Mouse (Mus musculus): ENCODE measurements around the gene Pds5a. TPM values are rescaled to one million over a fixed set of nuclear protein-coding genes. Genes with fewer than 3 reads are reported as not detected.

Pds5a gene
- polyA plus RNA-seq, 1 experiment from 2014 or later = 20.3 TPM

- ATAC-seq (ENCODE audit: insufficient read depth) = no peak
Measured at GRCm38 (mm10) chr5:65613152-65613924, 84.7 kb downstream of the Pds5a start.

GRCm38 (mm10) chr5:65610541-65610940, 87.5 kb downstream of the Pds5a start:
- no peak overlapping the region for H3K4me2 ChIP-seq
- no peak overlapping the region for H3K27ac ChIP-seq (replicated peaks)
- H3K9ac ChIP-seq = no peak overlapping the region
- 83% methylated on average over 4 of the region's 4 CpGs for WGBS (ENCODE audit: insufficient replicate concordance)
- peaks cover 63% of the 10 kb centered on the region for H3K36me3 ChIP-seq (replicated peaks)
- no peaks in the 10 kb centered on the region for H3K27me3 ChIP-seq
- no peak overlapping the region for H3K4me3 ChIP-seq (replicated peaks)
- no peaks in the 10 kb centered on the region; the same call in 1 of the 2 replicates for H3K4me1 ChIP-seq (replicated peaks)
- ATAC-seq (ENCODE audit: insufficient read depth) = no peak
- no peaks in the 10 kb centered on the region for H3K9me3 ChIP-seq (replicated peaks)

More at GRCm38 (mm10) chr5:65613152-65613924, 84.7 kb downstream of the Pds5a start:
- 54% methylated on average over 9 of the region's 9 CpGs for WGBS (ENCODE audit: insufficient replicate concordance)
- H3K4me2 ChIP-seq = no peak overlapping the region
- no peak overlapping the region for H3K9ac ChIP-seq
- H3K27ac ChIP-seq (replicated peaks) = no peak overlapping the region
- no peak overlapping the region for H3K4me3 ChIP-seq (replicated peaks)
- H3K4me1 ChIP-seq (replicated peaks) = no peaks in the 10 kb centered on the region; the same call in 1 of the 2 replicates
- H3K9me3 ChIP-seq (replicated peaks) = no peaks in the 10 kb centered on the region
- no peaks in the 10 kb centered on the region for H3K27me3 ChIP-seq
- peaks cover 79% of the 10 kb centered on the region for H3K36me3 ChIP-seq (replicated peaks)

GRCm38 (mm10) chr5:65609769-65610168, 88.3 kb downstream of the Pds5a start:
- 70% methylated on average over 5 of the region's 5 CpGs for WGBS (ENCODE audit: insufficient replicate concordance)
- Histone ChIP-seq H3K9me3 (replicated peaks) (no peaks in the 10 kb centered on the region), H3K9ac (no peak overlapping the region), H3K4me2 (no peak overlapping the region), H3K27ac (replicated peaks) (no peak overlapping the region), H3K36me3 (replicated peaks) (peaks cover 56% of the 10 kb centered on the region), H3K4me1 (replicated peaks) (no peaks in the 10 kb centered on the region; the same call in 1 of the 2 replicates), H3K4me3 (replicated peaks) (no peak overlapping the region), H3K27me3 (no peaks in the 10 kb centered on the region)
- ATAC-seq (ENCODE audit: insufficient read depth) = peak; percentile 43; the same call in 1 of the 2 replicates

- Histone ChIP-seq H3K27ac (replicated peaks) (no peak overlapping the region), H3K4me3 (replicated peaks) (no peak overlapping the region), H3K36me3 (replicated peaks) (peaks cover 36% of the 10 kb centered on the region), H3K4me1 (replicated peaks) (no peaks in the 10 kb centered on the region; the same call in 1 of the 2 replicates), H3K27me3 (no peaks in the 10 kb centered on the region), H3K9me3 (replicated peaks) (no peaks in the 10 kb centered on the region), H3K9ac (no peak overlapping the region), H3K4me2 (no peak overlapping the region)
- WGBS (ENCODE audit: insufficient replicate concordance) = 85% methylated on average over 1 of the region's 1 CpGs
- ATAC-seq (ENCODE audit: insufficient read depth) = no peak
Measured at GRCm38 (mm10) chr5:65606820-65607219, 91.3 kb downstream of the Pds5a start.

GRCm38 (mm10) chr5:65599681-65600080, 98.4 kb downstream of the Pds5a start:
- H3K4me3 ChIP-seq (replicated peaks) = no peak overlapping the region
- H3K9ac ChIP-seq = no peak overlapping the region
- no peak overlapping the region for H3K4me2 ChIP-seq
- H3K27me3 ChIP-seq = no peaks in the 10 kb centered on the region
- no peaks in the 10 kb centered on the region for H3K4me1 ChIP-seq (replicated peaks)
- 82% methylated on average over 7 of the region's 7 CpGs for WGBS (ENCODE audit: insufficient replicate concordance)
- no peak for ATAC-seq (ENCODE audit: insufficient read depth)
- peaks cover 43% of the 10 kb centered on the region for H3K36me3 ChIP-seq (replicated peaks)
- H3K9me3 ChIP-seq (replicated peaks) = no peaks in the 10 kb centered on the region
- H3K27ac ChIP-seq (replicated peaks) = no peak overlapping the region

- Histone ChIP-seq H3K27ac (replicated peaks) (no peak overlapping the region), H3K4me3 (replicated peaks) (no peak overlapping the region), H3K9me3 (replicated peaks) (no peaks in the 10 kb centered on the region), H3K27me3 (no peaks in the 10 kb centered on the region), H3K36me3 (replicated peaks) (peaks cover 39% of the 10 kb centered on the region), H3K9ac (no peak overlapping the region), H3K4me2 (no peak overlapping the region), H3K4me1 (replicated peaks) (no peaks in the 10 kb centered on the region)
- 56% methylated on average over 2 of the region's 2 CpGs for WGBS (ENCODE audit: insufficient replicate concordance)
- no peak for ATAC-seq (ENCODE audit: insufficient read depth)
Measured at GRCm38 (mm10) chr5:65592421-65592820, 105.7 kb downstream of the Pds5a start.

- 26% methylated on average over 1 of the region's 1 CpGs for WGBS (ENCODE audit: insufficient replicate concordance)
- no peaks in the 10 kb centered on the region for H3K27me3 ChIP-seq
- H3K4me1 ChIP-seq (replicated peaks) = no peaks in the 10 kb centered on the region
- no peak for ATAC-seq (ENCODE audit: insufficient read depth)
- no peaks in the 10 kb centered on the region for H3K9me3 ChIP-seq (replicated peaks)
- H3K4me3 ChIP-seq (replicated peaks) = no peak overlapping the region
- no peak overlapping the region for H3K4me2 ChIP-seq
- peaks cover 40% of the 10 kb centered on the region for H3K36me3 ChIP-seq (replicated peaks)
- no peak overlapping the region for H3K9ac ChIP-seq
- H3K27ac ChIP-seq (replicated peaks) = no peak overlapping the region
Measured at GRCm38 (mm10) chr5:65590199-65590598, 107.9 kb downstream of the Pds5a start.

- no peak overlapping the region for H3K4me3 ChIP-seq (replicated peaks)
- H3K27ac ChIP-seq (replicated peaks) = no peak overlapping the region
- no peaks in the 10 kb centered on the region for H3K9me3 ChIP-seq (replicated peaks)
- 76% methylated on average over 5 of the region's 5 CpGs for WGBS (ENCODE audit: insufficient replicate concordance)
- H3K36me3 ChIP-seq (replicated peaks) = peaks cover 35% of the 10 kb centered on the region
- no peaks in the 10 kb centered on the region for H3K4me1 ChIP-seq (replicated peaks)
- no peak overlapping the region for H3K4me2 ChIP-seq
- H3K27me3 ChIP-seq = no peaks in the 10 kb centered on the region
- no peak overlapping the region for H3K9ac ChIP-seq
- ATAC-seq (ENCODE audit: insufficient read depth) = peak; percentile 66
Measured at GRCm38 (mm10) chr5:65586291-65586690, 111.8 kb downstream of the Pds5a start.

- peaks cover 40% of the 10 kb centered on the region for H3K36me3 ChIP-seq (replicated peaks)
- no peak overlapping the region for H3K4me2 ChIP-seq
- no peak for ATAC-seq (ENCODE audit: insufficient read depth)
- H3K4me3 ChIP-seq (replicated peaks) = no peak overlapping the region
- 79% methylated on average over 3 of the region's 3 CpGs for WGBS (ENCODE audit: insufficient replicate concordance)
- peaks cover 4% of the 10 kb centered on the region for H3K4me1 ChIP-seq (replicated peaks)
- H3K27me3 ChIP-seq = no peaks in the 10 kb centered on the region
- no peak overlapping the region for H3K9ac ChIP-seq
- no peak overlapping the region for H3K27ac ChIP-seq (replicated peaks)
- H3K9me3 ChIP-seq (replicated peaks) = no peaks in the 10 kb centered on the region
Measured at GRCm38 (mm10) chr5:65578545-65578944, 119.5 kb downstream of the Pds5a start.

- Histone ChIP-seq H3K27me3 (no peaks in the 10 kb centered on the region), H3K9ac (no peak overlapping the region), H3K27ac (replicated peaks) (no peak overlapping the region), H3K4me2 (no peak overlapping the region), H3K9me3 (replicated peaks) (no peaks in the 10 kb centered on the region), H3K4me3 (replicated peaks) (no peak overlapping the region), H3K36me3 (replicated peaks) (peaks cover 35% of the 10 kb centered on the region), H3K4me1 (replicated peaks) (peaks cover 4% of the 10 kb centered on the region)
- ATAC-seq (ENCODE audit: insufficient read depth) = no peak
- 70% methylated on average over 2 of the region's 2 CpGs for WGBS (ENCODE audit: insufficient replicate concordance)
Measured at GRCm38 (mm10) chr5:65575896-65576295, 122.2 kb downstream of the Pds5a start.

GRCm38 (mm10) chr5:65574876-65575275, 123.2 kb downstream of the Pds5a start:
- Histone ChIP-seq H3K4me2 (no peak overlapping the region), H3K9me3 (replicated peaks) (no peaks in the 10 kb centered on the region), H3K9ac (no peak overlapping the region), H3K4me3 (replicated peaks) (no peak overlapping the region), H3K36me3 (replicated peaks) (peaks cover 34% of the 10 kb centered on the region), H3K4me1 (replicated peaks) (peaks cover 4% of the 10 kb centered on the region), H3K27ac (replicated peaks) (no peak overlapping the region), H3K27me3 (no peaks in the 10 kb centered on the region)
- 83% methylated on average over 2 of the region's 2 CpGs for whole genome bisulfite sequencing (ENCODE audit: insufficient replicate concordance)
- no peak for ATAC-seq (ENCODE audit: insufficient read depth)
